Mouse (Mus musculus) kidney, embryonic 14.5 days (tissue): ENCODE measurements around the gene Tdrd5. TPM values are rescaled to one million over a fixed set of nuclear protein-coding genes. Genes with fewer than 3 reads are reported as not detected.
"Not testable (repeated sequence)": the region's sequence is repeated elsewhere in the genome, so short reads cannot be mapped to it uniquely, and the experiment has no call there.

Source experiments
- ATAC-seq: fragments of 200-750 bp; cut with Nextera tagmentation; 2 replicates; pipeline ENCODE4 v1.8.0; 2017; ENCODE audit warnings: moderate number of reproducible peaks, mild to moderate bottlenecking, moderate TSS enrichment, moderate library complexity; ENCODE audit not compliant: low FRiP score, low TSS enrichment
- H3K27ac ChIP-seq: fragments of 300-500 bp; sonication (generic); 2 replicates; pipeline ENCODE4 v1.5.1; 2014; ENCODE audit warnings: low read depth, mild to moderate bottlenecking, low read length, moderate library complexity, mixed read lengths
- H3K27me3 ChIP-seq: fragments of 300-500 bp; sonication (generic); 2 replicates; pipeline ENCODE4 v1.6.1; 2014; ENCODE audit warnings: mild to moderate bottlenecking, low read length; ENCODE audit not compliant: control insufficient read depth, insufficient read depth
- H3K36me3 ChIP-seq: fragments of 300-500 bp; sonication (generic); 2 replicates; pipeline ENCODE4 v1.6.1; 2014; ENCODE audit warnings: low read length, mixed read lengths; ENCODE audit not compliant: control insufficient read depth, insufficient read depth
- H3K4me1 ChIP-seq: fragments of 300-500 bp; sonication (generic); 2 replicates; pipeline ENCODE4 v1.6.1; 2014; ENCODE audit warnings: low read length, mixed read lengths; ENCODE audit not compliant: control insufficient read depth, insufficient read depth
- H3K4me2 ChIP-seq: fragments of 300-500 bp; sonication (generic); replicated peaks from 2 replicates; pipeline ENCODE4 v1.6.1; 2014; ENCODE audit warnings: low read depth, mild to moderate bottlenecking, low read length
- H3K4me3 ChIP-seq: fragments of 300-500 bp; sonication (generic); 2 replicates; pipeline ENCODE4 v1.5.1; 2014; ENCODE audit warnings: mild to moderate bottlenecking, low read length
- H3K9ac ChIP-seq: fragments of 300-500 bp; sonication (generic); 2 replicates; pipeline ENCODE4 v1.6.1; 2014; ENCODE audit warnings: low read depth, mild to moderate bottlenecking, low read length, moderate library complexity
- H3K9me3 ChIP-seq: fragments of 300-500 bp; sonication (generic); 2 replicates; pipeline ENCODE4 v1.6.1; 2016; ENCODE audit warnings: low read length; ENCODE audit not compliant: control insufficient read depth
- WGBS: fragments of 180-500 bp; shearing (Covaris S2); extraction: QIAGEN DNeasy Blood & Tissue Kit; methylation state at CpG from one replicate; pipeline ENCODE4 v1.1.7; 2014; 5-methylcytosine and 5-hydroxymethylcytosine counted together
- polyA plus RNA-seq: library from polyadenylated mRNA; unstranded; fragments of >200 nt; fragmentation: Nextera tagmentation; extraction: Ambion mirVana; gene quantifications from 2 replicates; pipeline ENCODE4 v1.2.1, GENCODE M21; 2014

Tdrd5 gene
- polyA plus RNA-seq, 1 experiment from 2014 or later, result 2.7 TPM

- H3K27me3 ChIP-seq, result peaks cover 45% of the 10 kb centered on the region
- 75% methylated on average over 1 of the region's 1 CpGs for WGBS
- H3K4me1 ChIP-seq, result peaks cover 6% of the 10 kb centered on the region
- H3K4me2 ChIP-seq, result no peak overlapping the region
- no peaks in the 10 kb centered on the region for H3K36me3 ChIP-seq
- H3K4me3 ChIP-seq, result no peak overlapping the region
- H3K9ac ChIP-seq, result no peak overlapping the region
- no peaks in the 10 kb centered on the region for H3K9me3 ChIP-seq
- H3K27ac ChIP-seq, result no peak overlapping the region
- no peak for ATAC-seq
Measured at GRCm38 (mm10) chr1:156308595-156308994, 5.1 kb upstream of the Tdrd5 start.

- Histone ChIP-seq H3K4me3 (no peak overlapping the region), H3K36me3 (no peaks in the 10 kb centered on the region), H3K4me1 (no peaks in the 10 kb centered on the region), H3K9me3 (no peaks in the 10 kb centered on the region), H3K27me3 (no peaks in the 10 kb centered on the region), H3K4me2 (no peak overlapping the region), H3K27ac (no peak overlapping the region), H3K9ac (no peak overlapping the region)
- 95% methylated on average over 6 of the region's 6 CpGs for whole genome bisulfite sequencing
- ATAC-seq, result no peak
Measured at GRCm38 (mm10) chr1:156290016-156290415, 13.4 kb downstream of the Tdrd5 start.

- not testable (repeated sequence) for H3K9me3 ChIP-seq, ATAC-seq, H3K4me2 ChIP-seq, H3K36me3 ChIP-seq, H3K9ac ChIP-seq, H3K4me1 ChIP-seq, H3K27ac ChIP-seq, H3K27me3 ChIP-seq, H3K4me3 ChIP-seq
- WGBS, result 77% methylated on average over 10 of the region's 10 CpGs
Measured at GRCm38 (mm10) chr1:156289222-156289587, 14.3 kb downstream of the Tdrd5 start.

- ATAC-seq, result no peak
- Histone ChIP-seq H3K27me3 (no peaks in the 10 kb centered on the region), H3K4me1 (no peaks in the 10 kb centered on the region), H3K9ac (no peak overlapping the region), H3K4me2 (no peak overlapping the region), H3K9me3 (no peaks in the 10 kb centered on the region), H3K4me3 (no peak overlapping the region), H3K36me3 (no peaks in the 10 kb centered on the region), H3K27ac (no peak overlapping the region)
- 88% methylated on average over 9 of the region's 9 CpGs for WGBS
Measured at GRCm38 (mm10) chr1:156288556-156289221, 14.8 kb downstream of the Tdrd5 start.

GRCm38 (mm10) chr1:156285541-156285896 is 17.9 kb downstream of the Tdrd5 start:
- no peak overlapping the region for H3K4me3 ChIP-seq
- H3K9me3 ChIP-seq, result no peaks in the 10 kb centered on the region
- WGBS, result 80% methylated on average over 5 of the region's 5 CpGs
- no peak overlapping the region for H3K27ac ChIP-seq
- H3K9ac ChIP-seq, result no peak overlapping the region
- ATAC-seq, result no peak
- H3K27me3 ChIP-seq, result no peaks in the 10 kb centered on the region
- H3K36me3 ChIP-seq, result no peaks in the 10 kb centered on the region
- no peaks in the 10 kb centered on the region for H3K4me1 ChIP-seq
- no peak overlapping the region for H3K4me2 ChIP-seq

GRCm38 (mm10) chr1:156284851-156285540 is 18.5 kb downstream of the Tdrd5 start:
- no peaks in the 10 kb centered on the region for H3K36me3 ChIP-seq
- no peak overlapping the region for H3K4me2 ChIP-seq
- no peaks in the 10 kb centered on the region for H3K27me3 ChIP-seq
- WGBS, result 42% methylated on average over 9 of the region's 9 CpGs
- H3K9me3 ChIP-seq, result no peaks in the 10 kb centered on the region
- no peak overlapping the region for H3K4me3 ChIP-seq
- no peak overlapping the region for H3K27ac ChIP-seq
- ATAC-seq, result no peak
- no peaks in the 10 kb centered on the region for H3K4me1 ChIP-seq
- no peak overlapping the region for H3K9ac ChIP-seq

- H3K27me3 ChIP-seq, result no peaks in the 10 kb centered on the region
- 76% methylated on average over 10 of the region's 10 CpGs for WGBS
- H3K4me3 ChIP-seq, result no peak overlapping the region
- H3K36me3 ChIP-seq, result no peaks in the 10 kb centered on the region
- no peaks in the 10 kb centered on the region for H3K4me1 ChIP-seq
- H3K27ac ChIP-seq, result no peak overlapping the region
- no peaks in the 10 kb centered on the region for H3K9me3 ChIP-seq
- H3K4me2 ChIP-seq, result no peak overlapping the region
- H3K9ac ChIP-seq, result no peak overlapping the region
- no peak for ATAC-seq
Measured at GRCm38 (mm10) chr1:156284207-156284606, 19.3 kb downstream of the Tdrd5 start.

GRCm38 (mm10) chr1:156280131-156280530 is 23.3 kb downstream of the Tdrd5 start:
- H3K4me1 ChIP-seq, result no peaks in the 10 kb centered on the region
- H3K4me2 ChIP-seq, result no peak overlapping the region
- H3K36me3 ChIP-seq, result no peaks in the 10 kb centered on the region
- no peak overlapping the region for H3K4me3 ChIP-seq
- H3K9ac ChIP-seq, result no peak overlapping the region
- 85% methylated on average over 7 of the region's 7 CpGs for WGBS
- ATAC-seq, result no peak
- H3K27ac ChIP-seq, result no peak overlapping the region
- H3K9me3 ChIP-seq, result no peaks in the 10 kb centered on the region
- H3K27me3 ChIP-seq, result no peaks in the 10 kb centered on the region

- 58% methylated on average over 7 of the region's 7 CpGs for WGBS
Measured at GRCm38 (mm10) chr1:156273647-156274046, 29.8 kb downstream of the Tdrd5 start.

More at GRCm38 (mm10) chr1:156273647-156274046, 29.8 kb downstream of the Tdrd5 start:
- H3K9me3 ChIP-seq, result no peaks in the 10 kb centered on the region
- no peaks in the 10 kb centered on the region for H3K36me3 ChIP-seq
- H3K27ac ChIP-seq, result no peak overlapping the region
- H3K27me3 ChIP-seq, result no peaks in the 10 kb centered on the region
- H3K4me3 ChIP-seq, result no peak overlapping the region
- H3K4me2 ChIP-seq, result no peak overlapping the region
- no peak for ATAC-seq
- no peaks in the 10 kb centered on the region for H3K4me1 ChIP-seq
- H3K9ac ChIP-seq, result no peak overlapping the region
